Mouse (Mus musculus): ENCODE results near the gene Larp1b. TPM values are rescaled to one million over a fixed set of nuclear protein-coding genes. Genes with fewer than 3 reads are reported as not detected.

The Larp1b gene
- polyA plus RNA-seq, 1 experiment from 2014 or later, result 2.7 TPM

DNA sequence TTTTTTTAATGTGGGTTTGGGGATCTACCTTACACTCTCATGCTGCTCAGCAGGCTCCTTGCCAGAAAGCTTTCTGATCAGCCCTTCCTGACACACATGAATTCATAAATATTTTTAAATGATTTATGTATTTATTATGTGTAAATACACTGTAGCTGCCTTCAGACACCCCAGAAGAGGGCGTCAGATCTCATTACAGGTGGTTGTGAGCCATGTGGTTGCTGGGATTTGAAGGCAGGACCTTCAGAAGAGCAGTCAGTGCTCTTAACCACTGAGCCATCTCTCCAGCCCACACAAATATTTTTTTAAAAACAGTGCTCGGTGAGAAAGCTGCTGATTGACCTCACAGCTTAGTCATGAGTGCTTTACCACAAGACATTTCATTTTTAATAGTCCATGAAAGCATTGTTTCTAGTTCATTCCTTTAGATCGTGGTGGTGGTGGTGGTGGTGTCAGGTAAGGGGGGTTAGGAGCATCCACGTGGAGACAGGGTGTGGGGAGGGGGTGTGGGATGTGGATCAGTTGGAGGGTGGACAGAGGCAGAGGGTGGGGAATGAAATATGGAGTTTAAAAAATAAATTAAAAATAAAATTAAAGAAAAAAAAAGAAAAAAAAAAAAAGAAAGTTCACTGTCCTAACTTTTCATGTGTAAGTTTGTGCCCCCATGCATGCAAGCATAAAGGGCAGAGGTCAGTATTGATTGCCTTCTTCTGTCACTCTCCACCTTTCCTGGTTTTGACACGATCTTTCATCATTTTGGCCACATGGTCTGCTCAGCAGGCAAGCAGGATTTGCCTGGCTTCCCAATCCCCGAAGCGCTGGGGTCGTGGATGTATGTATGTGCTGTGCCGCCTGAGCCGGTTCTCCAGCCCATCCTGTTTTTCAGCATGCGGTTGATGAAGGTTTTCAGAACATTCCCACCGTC, 81.9 kb downstream of the Larp1b start:
- no peaks in the 10 kb centered on the region for H3K4me1 ChIP-seq
- no peak overlapping the region for H3K27ac ChIP-seq
- WGBS, result 84% methylated on average over 12 of the region's 12 CpGs
- ATAC-seq (ENCODE audit: low FRiP score), result no peak
- no peak overlapping the region for H3K4me3 ChIP-seq (replicated peaks)
- no peaks in the 10 kb centered on the region for H3K9me3 ChIP-seq
- no peak overlapping the region for H3K9ac ChIP-seq
- H3K27me3 ChIP-seq, result no peaks in the 10 kb centered on the region
- no peak overlapping the region for H3K4me2 ChIP-seq
- H3K36me3 ChIP-seq (replicated peaks), result no peaks in the 10 kb centered on the region

DNA sequence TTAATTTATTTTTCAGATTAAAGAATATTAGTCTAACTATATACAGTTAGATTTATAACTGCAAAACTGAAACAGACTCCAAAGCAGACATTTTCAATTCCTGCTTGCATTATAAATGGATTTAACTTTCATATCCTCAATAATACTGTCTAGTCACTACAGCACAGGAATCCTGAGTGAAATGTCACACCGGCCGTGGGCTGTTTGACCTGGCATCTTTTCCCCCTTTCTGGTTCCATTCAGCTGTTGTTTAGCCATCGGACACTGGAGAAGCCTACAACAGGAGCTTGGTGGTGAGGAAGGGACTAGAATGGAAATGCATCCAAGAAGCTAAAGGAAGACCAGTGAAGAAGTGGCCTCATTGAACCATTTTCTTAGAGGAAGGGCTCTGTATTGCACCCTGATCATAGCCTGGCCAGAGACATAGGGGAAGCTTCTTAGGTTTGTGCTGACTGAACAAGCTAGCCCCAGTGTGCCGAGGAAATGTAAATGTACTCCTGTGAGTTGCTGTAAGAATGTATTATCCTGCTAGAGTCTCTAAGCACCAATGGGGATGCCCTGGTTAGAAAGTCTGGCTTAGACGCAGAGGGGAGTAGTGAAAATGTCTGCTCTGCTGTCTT, 88.8 kb downstream of the Larp1b start:
- WGBS, result 57% methylated on average over 5 of the region's 5 CpGs
- H3K9ac ChIP-seq, result no peak overlapping the region
- ATAC-seq (ENCODE audit: low FRiP score), result no peak

DNA sequence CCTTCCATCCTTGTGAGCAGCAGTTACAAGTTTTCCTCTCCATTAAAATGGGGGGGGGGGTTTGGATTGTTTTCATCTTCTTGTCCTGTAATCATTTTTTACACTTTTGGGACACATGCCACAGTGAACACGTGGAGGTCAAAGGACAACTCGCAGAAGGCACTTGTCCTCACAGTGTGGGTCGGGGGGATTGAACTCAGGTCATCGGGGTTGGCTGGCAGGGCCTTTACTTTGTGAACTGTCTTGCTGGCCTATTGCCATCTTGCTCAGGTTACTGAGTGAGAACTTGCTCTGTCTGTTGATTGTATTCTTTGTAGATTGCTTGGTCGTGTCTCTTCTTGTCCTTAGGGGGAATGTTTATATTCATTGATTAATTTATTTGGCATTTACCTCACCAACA, 91.6 kb downstream of the Larp1b start:
- no peak for ATAC-seq (ENCODE audit: low FRiP score)
- Histone ChIP-seq H3K27ac (no peak overlapping the region), H3K36me3 (replicated peaks) (no peaks in the 10 kb centered on the region), H3K4me2 (no peak overlapping the region), H3K27me3 (no peaks in the 10 kb centered on the region), H3K4me3 (replicated peaks) (no peak overlapping the region), H3K9me3 (no peaks in the 10 kb centered on the region), H3K9ac (no peak overlapping the region), H3K4me1 (no peaks in the 10 kb centered on the region)
- WGBS, result 82% methylated on average over 5 of the region's 5 CpGs

More for the DNA sequence above, 88.8 kb downstream of the Larp1b start:
- Histone ChIP-seq H3K4me3 (replicated peaks) (no peak overlapping the region), H3K9me3 (no peaks in the 10 kb centered on the region), H3K27me3 (no peaks in the 10 kb centered on the region), H3K27ac (no peak overlapping the region), H3K4me1 (no peaks in the 10 kb centered on the region), H3K36me3 (replicated peaks) (no peaks in the 10 kb centered on the region), H3K4me2 (no peak overlapping the region)

DNA sequence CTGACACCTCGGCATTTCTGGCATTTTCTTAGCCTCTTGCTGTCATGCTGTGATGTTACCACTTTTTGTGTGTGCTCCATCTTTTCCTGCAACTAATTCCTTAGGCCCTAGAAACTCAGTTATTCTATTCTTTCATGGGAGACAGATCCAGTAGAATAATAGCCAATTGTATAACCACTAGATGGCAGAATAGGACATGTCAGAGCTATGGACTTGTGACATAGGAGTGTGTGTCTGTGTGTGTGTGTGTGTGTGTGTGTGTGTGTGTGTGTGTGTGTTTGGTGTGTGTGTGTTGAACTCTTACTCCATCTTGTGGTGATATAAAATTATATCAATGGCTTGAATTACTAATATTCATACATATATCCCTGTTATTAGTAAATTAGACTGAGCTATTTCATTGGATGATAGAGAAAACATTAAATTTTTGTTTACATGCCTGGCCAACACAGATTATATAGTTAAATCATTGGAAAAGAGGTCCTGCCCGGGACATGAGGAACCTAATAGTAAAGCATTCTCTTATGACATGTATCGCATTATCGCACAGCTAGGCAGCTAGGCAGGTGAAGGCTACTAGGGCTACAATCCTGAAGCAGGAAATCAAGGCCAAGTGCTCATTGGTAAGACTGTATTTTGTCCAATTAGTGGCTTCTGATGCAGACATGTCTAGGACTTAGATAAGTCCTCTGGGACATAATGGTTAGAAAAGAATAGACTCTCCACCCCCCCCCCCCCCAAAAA, 92.7 kb downstream of the Larp1b start:
- WGBS, result 86% methylated on average over 4 of the region's 4 CpGs
- H3K9me3 ChIP-seq, result no peaks in the 10 kb centered on the region
- H3K36me3 ChIP-seq (replicated peaks), result no peaks in the 10 kb centered on the region
- ATAC-seq (ENCODE audit: low FRiP score), result peak; percentile 61; the same call in 1 of the 2 replicates
- H3K4me3 ChIP-seq (replicated peaks), result no peak overlapping the region
- no peaks in the 10 kb centered on the region for H3K4me1 ChIP-seq
- no peaks in the 10 kb centered on the region for H3K27me3 ChIP-seq
- no peak overlapping the region for H3K27ac ChIP-seq
- no peak overlapping the region for H3K4me2 ChIP-seq
- no peak overlapping the region for H3K9ac ChIP-seq

DNA sequence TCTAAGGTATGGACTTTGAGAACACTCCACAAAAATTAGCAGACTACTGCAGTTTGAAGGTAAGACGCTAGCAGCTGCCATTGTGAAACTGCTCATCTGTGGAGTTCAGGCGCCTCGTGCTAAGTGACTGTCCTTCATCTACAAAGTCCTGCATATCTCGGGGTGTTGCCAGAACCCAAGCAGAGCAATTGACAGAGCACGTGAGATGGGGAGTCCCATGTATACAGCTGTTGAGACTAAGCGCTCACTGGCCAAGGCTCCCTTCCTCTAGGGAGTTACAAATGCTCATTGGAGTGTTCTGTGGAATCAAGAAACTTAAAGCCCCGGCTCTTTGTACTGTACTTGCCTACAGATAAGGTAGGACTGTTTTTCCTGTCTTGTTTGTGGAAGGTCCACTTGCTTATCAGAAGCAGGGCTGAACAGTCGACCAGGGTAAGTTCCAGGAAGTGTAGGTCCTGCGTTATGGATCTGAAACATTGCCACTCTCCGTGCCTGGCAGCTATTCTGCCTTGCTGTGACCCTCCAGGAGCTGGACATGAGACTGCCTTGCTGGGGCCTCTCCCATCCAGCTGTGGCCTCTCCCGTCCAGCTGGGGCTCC, 94.2 kb downstream of the Larp1b start:
- H3K4me2 ChIP-seq, result no peak overlapping the region
- H3K27ac ChIP-seq, result no peak overlapping the region
- ATAC-seq (ENCODE audit: low FRiP score), result no peak
- H3K4me3 ChIP-seq (replicated peaks), result no peak overlapping the region
- no peaks in the 10 kb centered on the region for H3K4me1 ChIP-seq
- H3K9ac ChIP-seq, result no peak overlapping the region
- no peaks in the 10 kb centered on the region for H3K36me3 ChIP-seq (replicated peaks)
- H3K27me3 ChIP-seq, result no peaks in the 10 kb centered on the region
- 77% methylated on average over 11 of the region's 11 CpGs for WGBS
- H3K9me3 ChIP-seq, result no peaks in the 10 kb centered on the region

DNA sequence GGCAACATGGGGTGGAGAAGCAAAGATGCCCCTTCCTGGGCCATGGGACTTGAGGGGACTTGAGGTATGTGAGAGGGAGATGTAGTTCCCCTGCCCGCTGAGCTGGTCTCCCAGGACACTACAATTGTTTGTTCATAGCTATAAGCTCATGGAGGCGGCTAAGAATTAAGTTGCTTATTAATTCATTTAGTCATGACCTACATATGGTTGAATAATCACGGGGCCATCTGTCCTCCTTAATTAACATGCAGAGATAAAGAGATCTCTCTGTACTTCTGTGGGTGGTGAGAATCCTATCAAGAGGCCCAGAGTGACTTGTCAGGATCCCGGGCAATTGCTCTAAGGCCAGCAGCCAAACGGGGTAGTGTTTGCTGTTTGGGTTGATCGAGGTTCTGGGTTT, 98.2 kb downstream of the Larp1b start:
- Histone ChIP-seq H3K27ac (no peak overlapping the region), H3K36me3 (replicated peaks) (no peaks in the 10 kb centered on the region), H3K4me1 (no peaks in the 10 kb centered on the region), H3K9me3 (no peaks in the 10 kb centered on the region), H3K9ac (no peak overlapping the region), H3K4me2 (no peak overlapping the region), H3K4me3 (replicated peaks) (no peak overlapping the region), H3K27me3 (no peaks in the 10 kb centered on the region)
- no peak for ATAC-seq (ENCODE audit: low FRiP score)
- 88% methylated on average over 6 of the region's 6 CpGs for WGBS

DNA sequence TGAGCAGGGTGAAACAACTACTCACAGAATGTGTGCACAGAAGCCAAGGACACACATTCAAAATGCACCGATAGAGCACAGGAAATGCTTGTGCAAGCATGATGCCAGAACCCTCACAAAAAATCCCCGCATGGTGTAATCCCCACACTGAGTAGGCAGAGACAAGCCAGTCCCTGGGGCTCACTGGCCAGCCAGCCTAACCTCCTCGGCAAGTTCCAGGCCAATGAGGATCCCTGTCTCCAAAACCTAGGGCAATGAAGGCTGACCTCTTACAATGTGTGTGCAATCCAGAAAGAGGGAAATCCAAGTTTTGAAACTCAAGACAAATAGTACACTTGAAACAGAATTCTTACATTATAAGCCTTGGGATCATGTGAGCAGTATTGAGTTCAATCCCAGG, 103.7 kb downstream of the Larp1b start:
- no peak overlapping the region for H3K4me3 ChIP-seq (replicated peaks)
- H3K27me3 ChIP-seq, result no peaks in the 10 kb centered on the region
- no peaks in the 10 kb centered on the region for H3K4me1 ChIP-seq
- 94% methylated on average over 3 of the region's 3 CpGs for WGBS
- ATAC-seq (ENCODE audit: low FRiP score), result no peak
- H3K4me2 ChIP-seq, result no peak overlapping the region
- no peak overlapping the region for H3K27ac ChIP-seq
- no peaks in the 10 kb centered on the region for H3K9me3 ChIP-seq
- H3K9ac ChIP-seq, result no peak overlapping the region
- H3K36me3 ChIP-seq (replicated peaks), result no peaks in the 10 kb centered on the region

DNA sequence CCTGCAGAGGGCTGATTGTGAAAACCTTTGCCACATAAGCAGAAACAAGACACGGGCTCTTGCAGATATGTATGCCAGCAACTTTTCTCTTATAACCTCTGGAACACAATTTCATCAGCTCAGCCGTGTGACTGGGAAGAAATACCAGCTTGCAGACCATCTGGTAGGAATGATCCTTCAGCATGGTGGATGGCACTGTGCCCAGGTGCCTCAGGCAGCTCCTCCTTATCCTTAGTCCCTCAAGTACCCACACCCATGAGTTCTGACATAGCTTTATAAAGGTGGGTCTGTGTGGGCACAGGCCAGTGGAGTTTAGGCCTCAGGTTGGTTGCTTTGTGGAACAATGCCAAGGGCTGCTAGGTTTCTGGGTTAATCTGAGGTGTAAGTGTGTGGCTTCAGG, 108.8 kb downstream of the Larp1b start:
- Histone ChIP-seq H3K4me1 (no peaks in the 10 kb centered on the region), H3K36me3 (replicated peaks) (peaks cover 4% of the 10 kb centered on the region; the same call in 1 of the 2 replicates), H3K4me2 (no peak overlapping the region), H3K4me3 (replicated peaks) (no peak overlapping the region), H3K9ac (no peak overlapping the region), H3K9me3 (no peaks in the 10 kb centered on the region), H3K27me3 (no peaks in the 10 kb centered on the region), H3K27ac (no peak overlapping the region)
- no peak for ATAC-seq (ENCODE audit: low FRiP score)
- 76% methylated on average over 2 of the region's 2 CpGs for WGBS

DNA sequence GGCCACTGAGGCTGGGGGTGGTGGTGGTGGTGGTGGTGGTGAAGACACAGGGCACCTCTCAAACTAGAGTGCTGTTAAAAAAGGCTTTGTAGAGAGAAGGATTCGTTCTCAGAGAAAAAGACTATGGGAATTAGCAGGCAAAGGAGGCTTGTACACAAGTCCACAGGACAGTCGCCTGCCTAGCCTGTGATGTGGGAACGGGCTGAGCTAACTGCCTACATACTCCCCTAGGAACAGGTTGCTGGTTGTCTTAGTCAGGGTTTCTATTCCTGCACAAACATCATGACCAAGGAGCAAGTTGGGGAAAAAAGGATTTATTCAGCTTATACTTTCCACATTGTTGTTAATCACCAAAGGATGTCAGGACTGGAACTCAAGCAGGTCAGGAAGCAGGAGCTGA, 109.6 kb downstream of the Larp1b start:
- Histone ChIP-seq H3K9ac (no peak overlapping the region), H3K4me3 (replicated peaks) (no peak overlapping the region), H3K9me3 (no peaks in the 10 kb centered on the region), H3K27me3 (no peaks in the 10 kb centered on the region), H3K36me3 (replicated peaks) (peaks cover 10% of the 10 kb centered on the region; the same call in 1 of the 2 replicates), H3K27ac (no peak overlapping the region), H3K4me1 (no peaks in the 10 kb centered on the region), H3K4me2 (no peak overlapping the region)
- no peak for ATAC-seq (ENCODE audit: low FRiP score)
- WGBS, result 94% methylated on average over 3 of the region's 3 CpGs

DNA sequence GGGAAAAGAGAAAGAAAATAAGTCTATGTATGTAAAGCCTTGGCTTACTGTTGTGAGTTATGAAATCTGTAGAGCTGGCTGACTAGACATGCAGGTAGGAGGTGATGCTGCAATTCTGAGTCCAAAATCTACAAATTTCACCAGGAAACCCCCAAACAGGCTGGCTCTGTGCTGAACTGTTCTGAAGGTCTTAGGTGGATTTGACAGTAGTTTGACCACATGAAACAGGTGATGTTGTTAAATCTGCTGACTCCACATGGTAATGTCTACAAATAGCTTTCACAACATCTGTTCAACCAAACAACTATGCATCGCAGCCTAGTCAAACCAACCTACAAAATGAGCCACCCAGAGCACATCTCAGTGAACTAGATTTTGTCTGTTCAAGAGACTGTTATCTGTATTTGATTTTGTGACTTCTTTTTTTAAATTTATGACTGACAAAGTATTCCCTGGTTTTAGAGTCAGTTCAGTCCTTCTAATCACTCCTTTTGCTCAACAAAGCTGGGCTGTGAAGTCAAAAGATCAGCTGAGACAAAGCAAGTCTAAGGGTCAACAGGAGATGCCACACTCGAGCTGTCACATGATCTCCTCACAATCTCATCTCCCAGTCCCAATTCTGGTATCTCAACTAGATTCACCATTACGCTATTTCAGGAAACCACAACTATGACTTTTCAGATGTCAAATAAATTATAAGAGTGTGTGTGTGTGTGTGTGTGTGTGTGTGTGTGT, 112.4 kb downstream of the Larp1b start:
- Histone ChIP-seq H3K4me3 (replicated peaks) (no peak overlapping the region), H3K9me3 (no peaks in the 10 kb centered on the region), H3K27me3 (no peaks in the 10 kb centered on the region), H3K9ac (no peak overlapping the region), H3K4me1 (no peaks in the 10 kb centered on the region), H3K27ac (no peak overlapping the region), H3K36me3 (replicated peaks) (peaks cover 31% of the 10 kb centered on the region; the same call in 1 of the 2 replicates), H3K4me2 (no peak overlapping the region)
- WGBS, result 93% methylated on average over 3 of the region's 3 CpGs
- ATAC-seq (ENCODE audit: low FRiP score), result no peak

DNA sequence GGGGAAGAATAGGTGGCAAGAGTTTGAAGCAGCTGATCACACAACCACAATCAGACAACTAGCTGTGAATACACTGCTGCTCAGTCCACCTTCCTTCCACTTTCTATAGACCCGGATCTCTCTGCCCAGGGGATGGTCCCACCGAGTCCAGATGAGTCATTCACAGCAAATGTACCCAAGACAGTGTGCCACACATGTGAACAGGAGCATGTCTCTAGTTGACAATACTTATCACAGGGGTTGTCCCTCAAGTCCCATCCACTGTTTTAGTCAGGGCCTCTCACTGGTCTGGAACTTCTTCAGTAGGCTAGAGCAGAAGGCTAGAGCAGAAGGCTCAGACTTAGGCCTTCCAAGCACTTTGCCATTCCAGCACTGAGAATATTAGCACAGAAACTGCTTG, 113.1 kb downstream of the Larp1b start:
- no peaks in the 10 kb centered on the region for H3K4me1 ChIP-seq
- WGBS, result 96% methylated on average over 2 of the region's 2 CpGs
- H3K4me3 ChIP-seq (replicated peaks), result no peak overlapping the region
- ATAC-seq (ENCODE audit: low FRiP score), result no peak
- no peaks in the 10 kb centered on the region for H3K27me3 ChIP-seq
- H3K27ac ChIP-seq, result no peak overlapping the region
- no peaks in the 10 kb centered on the region for H3K9me3 ChIP-seq
- H3K9ac ChIP-seq, result no peak overlapping the region
- H3K4me2 ChIP-seq, result no peak overlapping the region
- peaks cover 39% of the 10 kb centered on the region for H3K36me3 ChIP-seq (replicated peaks)
